Mouse (Mus musculus): ENCODE data around the gene Sdr39u1. TPM values are rescaled to one million over a fixed set of nuclear protein-coding genes. Genes with fewer than 3 reads are reported as not detected.

Gene Sdr39u1
- total and polyA plus RNA-seq, 2 experiments from 2014 or later, result 131 to 146 TPM

DNA sequence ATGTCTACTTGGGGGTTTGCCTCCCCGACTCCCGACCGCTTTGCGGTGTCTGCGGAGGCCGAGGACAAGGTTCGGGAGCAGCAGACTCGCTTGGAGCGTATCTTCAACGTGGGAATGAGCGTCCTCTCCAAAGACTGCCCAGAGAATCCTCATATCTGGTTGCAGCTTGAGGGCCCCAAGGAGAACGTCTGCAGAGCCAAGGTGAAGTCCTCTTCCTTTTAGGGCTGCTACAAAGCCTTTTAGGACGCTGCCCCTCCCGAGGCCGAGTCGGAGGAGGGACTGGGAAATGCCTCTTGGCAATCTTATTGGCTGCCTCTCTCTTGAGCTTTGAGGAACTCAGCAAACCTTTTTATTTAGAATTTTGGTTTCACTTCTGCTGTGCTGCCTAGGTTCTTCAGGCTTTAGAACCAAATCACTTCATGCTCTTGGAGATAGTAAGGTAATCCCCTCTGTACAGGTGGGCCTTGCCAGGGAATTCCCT is 14.3 kb downstream of the Sdr39u1 start:
- Histone ChIP-seq H3K9ac (replicated peaks; ENCODE audit: low read length, poor library complexity, severe bottlenecking) (peak overlapping the region; percentile 80), H3K4me1 (ENCODE audit: insufficient read depth, low read length) (peaks cover 4% of the 10 kb centered on the region), H3K9me3 (ENCODE audit: low read length) (no peaks in the 10 kb centered on the region), H3K4me3 (ENCODE audit: low read depth, low read length) (peak overlapping the region; percentile 86), H3K36me3 (ENCODE audit: insufficient read depth, low read length) (peaks cover 16% of the 10 kb centered on the region), H3K27me3 (ENCODE audit: insufficient read depth, low read length) (no peaks in the 10 kb centered on the region), H3K4me2 (ENCODE audit: low read depth, low read length, poor library complexity, severe bottlenecking) (peak overlapping the region; percentile 86), H3K27ac (ENCODE audit: low read depth, low read length) (no peak overlapping the region)
- no peak for ATAC-seq (ENCODE audit: low FRiP score)
- DNase-seq (ENCODE audit: low spot score), result peak; percentile 34
- no peak for TF ChIP-seq CTCF (IDR thresholded peaks at IDR 0.05)
- whole genome bisulfite sequencing, result 12% methylated on average over 16 of the region's 16 CpGs

DNA sequence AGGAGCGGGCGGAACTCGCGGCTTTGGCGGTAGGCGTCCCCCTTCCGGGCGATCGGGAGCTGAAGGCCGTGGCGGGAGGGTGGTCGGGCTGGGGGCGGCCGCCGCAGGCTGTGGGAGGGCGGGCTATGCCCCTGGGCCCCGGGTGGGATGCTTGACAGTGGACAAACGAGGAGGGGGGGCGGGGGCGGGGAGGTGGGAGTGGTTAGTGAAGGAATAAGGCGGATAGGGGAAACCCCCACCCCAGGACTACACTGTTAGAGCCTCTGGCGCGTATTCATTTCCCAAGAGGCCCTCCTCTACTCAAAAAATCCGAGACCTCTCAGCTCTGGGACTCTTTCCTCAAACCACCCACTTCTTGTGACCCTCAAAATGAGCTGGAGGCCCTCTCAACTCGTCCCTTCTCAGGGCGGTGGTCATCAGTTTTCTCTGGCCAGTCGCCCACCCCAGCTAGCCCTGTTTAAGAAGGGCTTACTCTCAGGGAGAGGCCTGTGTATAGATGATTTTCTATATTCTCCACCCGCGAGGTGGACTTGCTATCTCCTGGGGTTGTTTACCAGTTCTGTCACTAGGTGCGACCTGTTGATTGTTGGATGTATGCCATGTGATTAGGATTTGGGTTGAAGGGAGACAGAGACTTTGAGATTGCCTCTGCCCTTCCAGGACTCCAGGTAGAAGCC is 14.8 kb downstream of the Sdr39u1 start:
- peak overlapping the region; percentile 60 for H3K27ac ChIP-seq (ENCODE audit: low read depth, low read length)
- peak overlapping the region; percentile 80 for H3K9ac ChIP-seq (replicated peaks; ENCODE audit: low read length, poor library complexity, severe bottlenecking)
- peak; percentile 44 for ATAC-seq (ENCODE audit: low FRiP score)
- peak; percentile 36 for DNase-seq (ENCODE audit: low spot score)
- H3K36me3 ChIP-seq (ENCODE audit: insufficient read depth, low read length), result peaks cover 16% of the 10 kb centered on the region
- TF ChIP-seq CTCF (IDR thresholded peaks at IDR 0.05), result no peak
- no peaks in the 10 kb centered on the region for H3K9me3 ChIP-seq (ENCODE audit: low read length)
- H3K27me3 ChIP-seq (ENCODE audit: insufficient read depth, low read length), result no peaks in the 10 kb centered on the region
- peak overlapping the region; percentile 86 for H3K4me2 ChIP-seq (ENCODE audit: low read depth, low read length, poor library complexity, severe bottlenecking)
- H3K4me3 ChIP-seq (ENCODE audit: low read depth, low read length), result peak overlapping the region; percentile 86
- under 1% methylated on average over 13 of the region's 30 CpGs for WGBS
- H3K4me1 ChIP-seq (ENCODE audit: insufficient read depth, low read length), result peaks cover 4% of the 10 kb centered on the region

DNA sequence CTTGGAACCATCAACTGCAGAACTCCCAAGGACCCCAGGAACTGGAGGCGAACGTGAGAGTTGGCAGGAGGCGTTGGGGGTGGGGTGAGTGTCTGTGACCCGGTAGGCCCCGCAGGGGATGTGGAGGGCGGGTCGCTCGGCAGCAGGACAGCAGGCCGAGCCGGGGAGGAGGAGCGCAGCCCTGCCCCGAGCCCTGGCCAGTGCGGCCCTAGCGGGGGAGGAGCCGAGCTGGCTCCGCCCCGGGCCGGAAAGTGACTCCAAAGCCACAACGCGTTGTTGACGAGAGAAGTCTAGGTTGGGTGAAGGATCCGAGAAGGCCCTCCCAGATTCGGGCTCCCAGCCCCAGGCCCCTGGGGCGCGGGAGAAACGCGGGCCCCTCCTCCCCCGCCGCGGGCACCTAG is 15.4 kb downstream of the Sdr39u1 start, which contains the start of gene Khnyn:
Gene Khnyn, plus strand, starts transcription at position 235 of the 401 bp plus-strand sequence.
- 0 out of 2 replicates have a peak, but pooled peaks have one; percentile 1 for TF ChIP-seq CTCF (IDR thresholded peaks at IDR 0.05)
- Histone ChIP-seq H3K36me3 (ENCODE audit: insufficient read depth, low read length) (peaks cover 16% of the 10 kb centered on the region), H3K9ac (replicated peaks; ENCODE audit: low read length, poor library complexity, severe bottlenecking) (peak within 1 kb of the TSS; percentile 80), H3K27ac (ENCODE audit: low read depth, low read length) (peak within 1 kb of the TSS; percentile 60), H3K27me3 (ENCODE audit: insufficient read depth, low read length) (no peaks in the 10 kb centered on the region), H3K9me3 (ENCODE audit: low read length) (no peaks in the 10 kb centered on the region), H3K4me1 (ENCODE audit: insufficient read depth, low read length) (peaks cover 4% of the 10 kb centered on the region), H3K4me3 (ENCODE audit: low read depth, low read length) (peak within 1 kb of the TSS; percentile 86), H3K4me2 (ENCODE audit: low read depth, low read length, poor library complexity, severe bottlenecking) (peak within 1 kb of the TSS; percentile 86)
- peak; percentile 88 for ATAC-seq (ENCODE audit: low FRiP score)
- 0% methylated on average over 26 of the region's 30 CpGs for WGBS
- DNase-seq (ENCODE audit: low spot score), result peak; percentile 90

DNA sequence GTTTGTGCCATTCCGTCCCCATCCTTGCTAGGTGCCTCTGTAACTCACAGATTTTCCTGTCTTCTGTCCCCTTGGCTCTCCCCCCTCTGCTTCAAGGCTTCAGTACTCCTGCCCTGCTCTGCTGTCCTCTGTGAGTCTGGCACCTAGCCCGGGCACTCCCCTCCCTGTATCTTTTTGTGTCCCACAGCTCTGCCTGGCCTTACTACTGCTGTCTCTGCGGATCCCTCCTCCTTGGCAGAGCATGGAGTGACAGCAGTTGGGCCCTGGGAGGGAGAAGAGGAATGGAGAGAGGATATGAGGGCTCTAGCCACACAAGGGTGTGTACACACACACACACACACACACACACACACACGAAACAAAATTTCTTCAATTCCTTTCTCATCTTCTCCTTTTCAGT is 15.9 kb downstream of the Sdr39u1 start, which contains the start of gene Cbln3:
Gene Cbln3, minus strand, starts transcription at position 227 of the 400 bp plus-strand sequence.
- ATAC-seq (ENCODE audit: low FRiP score) (peak; percentile 28), DNase-seq (ENCODE audit: low spot score) (peak; percentile 76)
- H3K27ac ChIP-seq (ENCODE audit: low read depth, low read length), result peak within 1 kb of the TSS; percentile 60
- no peaks in the 10 kb centered on the region for H3K27me3 ChIP-seq (ENCODE audit: insufficient read depth, low read length)
- no peak for TF ChIP-seq CTCF (IDR thresholded peaks at IDR 0.05)
- no peaks in the 10 kb centered on the region for H3K9me3 ChIP-seq (ENCODE audit: low read length)
- peak within 1 kb of the TSS; percentile 80 for H3K9ac ChIP-seq (replicated peaks; ENCODE audit: low read length, poor library complexity, severe bottlenecking)
- H3K4me2 ChIP-seq (ENCODE audit: low read depth, low read length, poor library complexity, severe bottlenecking), result peak within 1 kb of the TSS; percentile 86
- H3K36me3 ChIP-seq (ENCODE audit: insufficient read depth, low read length), result peaks cover 16% of the 10 kb centered on the region
- H3K4me1 ChIP-seq (ENCODE audit: insufficient read depth, low read length), result peaks cover 4% of the 10 kb centered on the region
- 31% methylated on average over 4 of the region's 4 CpGs for WGBS
- peak within 1 kb of the TSS; percentile 86 for H3K4me3 ChIP-seq (ENCODE audit: low read depth, low read length)

DNA sequence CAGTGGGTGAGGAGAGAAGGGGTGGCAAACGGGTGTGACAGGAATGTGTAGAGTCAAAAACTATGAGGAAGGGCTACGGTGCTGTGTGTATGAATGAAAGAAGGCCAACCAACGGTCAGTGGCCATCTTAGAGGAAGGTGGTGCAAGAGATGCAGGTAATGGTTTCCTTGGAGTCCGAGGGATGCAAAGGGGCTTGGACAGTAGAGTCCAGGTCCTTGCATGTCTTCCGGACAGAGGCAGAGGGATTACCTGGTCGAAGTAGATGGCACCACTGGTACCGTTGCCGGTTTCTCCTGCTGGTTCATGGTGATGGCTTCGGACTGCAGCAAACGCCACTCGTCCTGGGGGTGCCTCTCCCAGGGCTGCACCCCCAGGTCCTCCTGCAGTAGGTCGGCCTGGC is 16.4 kb downstream of the Sdr39u1 start:
- no peak for ATAC-seq (ENCODE audit: low FRiP score)

DNA sequence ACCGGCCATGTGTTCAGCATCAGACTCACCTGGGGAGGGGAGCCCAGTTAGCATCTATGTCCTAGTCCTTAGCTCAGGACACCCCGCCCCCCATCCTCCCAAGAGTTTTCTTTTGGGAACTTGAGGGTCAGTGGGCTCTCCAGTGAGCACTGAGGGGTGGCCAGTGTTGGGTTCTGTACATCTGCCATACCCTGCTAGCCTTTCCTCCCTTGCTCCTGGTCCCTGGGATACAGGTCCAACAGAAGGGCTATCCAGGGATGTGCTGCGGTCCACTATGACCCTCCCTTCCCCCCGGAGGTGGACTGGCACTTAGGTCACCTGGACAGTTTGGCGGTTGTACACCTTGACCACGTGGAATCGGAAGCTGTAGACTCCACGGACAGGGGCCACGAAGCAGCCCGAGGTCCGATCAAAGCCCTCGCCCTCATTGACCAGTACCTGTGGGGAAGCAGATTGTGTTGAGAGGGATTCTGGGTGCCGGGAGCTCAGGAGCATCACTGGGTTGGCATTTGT is 16.9 kb downstream of the Sdr39u1 start:
- H3K4me2 ChIP-seq (ENCODE audit: low read depth, low read length, poor library complexity, severe bottlenecking), result no peak overlapping the region
- H3K27me3 ChIP-seq (ENCODE audit: insufficient read depth, low read length), result no peaks in the 10 kb centered on the region
- peaks cover 4% of the 10 kb centered on the region for H3K4me1 ChIP-seq (ENCODE audit: insufficient read depth, low read length)
- peaks cover 13% of the 10 kb centered on the region for H3K36me3 ChIP-seq (ENCODE audit: insufficient read depth, low read length)
- H3K4me3 ChIP-seq (ENCODE audit: low read depth, low read length), result no peak overlapping the region
- 94% methylated on average over 13 of the region's 13 CpGs for WGBS
- no peak for ATAC-seq (ENCODE audit: low FRiP score)
- TF ChIP-seq CTCF (IDR thresholded peaks at IDR 0.05), result no peak
- H3K9me3 ChIP-seq (ENCODE audit: low read length), result no peaks in the 10 kb centered on the region
- H3K27ac ChIP-seq (ENCODE audit: low read depth, low read length), result no peak overlapping the region
- no peak for DNase-seq (ENCODE audit: low spot score)
- no peak overlapping the region for H3K9ac ChIP-seq (replicated peaks; ENCODE audit: low read length, poor library complexity, severe bottlenecking)

More for the DNA sequence above, 16.4 kb downstream of the Sdr39u1 start:
- H3K4me3 ChIP-seq (ENCODE audit: low read depth, low read length), result no peak overlapping the region
- no peaks in the 10 kb centered on the region for H3K27me3 ChIP-seq (ENCODE audit: insufficient read depth, low read length)
- no peak overlapping the region for H3K4me2 ChIP-seq (ENCODE audit: low read depth, low read length, poor library complexity, severe bottlenecking)
- no peak for TF ChIP-seq CTCF (IDR thresholded peaks at IDR 0.05)
- H3K27ac ChIP-seq (ENCODE audit: low read depth, low read length), result no peak overlapping the region
- peaks cover 4% of the 10 kb centered on the region for H3K4me1 ChIP-seq (ENCODE audit: insufficient read depth, low read length)
- no peak for DNase-seq (ENCODE audit: low spot score)
- H3K9ac ChIP-seq (replicated peaks; ENCODE audit: low read length, poor library complexity, severe bottlenecking), result no peak overlapping the region
- peaks cover 16% of the 10 kb centered on the region for H3K36me3 ChIP-seq (ENCODE audit: insufficient read depth, low read length)
- no peaks in the 10 kb centered on the region for H3K9me3 ChIP-seq (ENCODE audit: low read length)
- 95% methylated on average over 12 of the region's 12 CpGs for WGBS
